Mouse (Mus musculus) hematopoietic stem cell, adult 5-6 weeks (primary cell): ENCODE results near the gene Mex3d. TPM values are rescaled to one million over a fixed set of nuclear protein-coding genes. Genes with fewer than 3 reads are reported as not detected.

ENCODE experiments used
- ATAC-seq, 2 experiments: fragments of 125-278 bp in 1 of 2; replicated peaks in 1 of 2; 2 replicates each; pipeline ENCODE4 v1.8.0; 2016 to 2017; ENCODE audit warnings: inconsistent platforms in 2 of 2, mild to moderate bottlenecking in 2 of 2, moderate number of reproducible peaks in 2 of 2, low read depth in 1 of 2, moderate TSS enrichment in 1 of 2; ENCODE audit not compliant: low FRiP score in 2 of 2, poor library complexity in 2 of 2, severe bottlenecking in 2 of 2, insufficient read depth in 1 of 2, low TSS enrichment in 1 of 2
- total RNA-seq: library from RNA; stranded (forward); fragments of 172-1452, 232-1000 nt; gene quantifications from 2 replicates; pipeline ENCODE4 v1.2.3, GENCODE M21; 2017

Gene Mex3d
- total RNA-seq, 1 experiment from 2014 or later = 9.9 TPM

DNA sequence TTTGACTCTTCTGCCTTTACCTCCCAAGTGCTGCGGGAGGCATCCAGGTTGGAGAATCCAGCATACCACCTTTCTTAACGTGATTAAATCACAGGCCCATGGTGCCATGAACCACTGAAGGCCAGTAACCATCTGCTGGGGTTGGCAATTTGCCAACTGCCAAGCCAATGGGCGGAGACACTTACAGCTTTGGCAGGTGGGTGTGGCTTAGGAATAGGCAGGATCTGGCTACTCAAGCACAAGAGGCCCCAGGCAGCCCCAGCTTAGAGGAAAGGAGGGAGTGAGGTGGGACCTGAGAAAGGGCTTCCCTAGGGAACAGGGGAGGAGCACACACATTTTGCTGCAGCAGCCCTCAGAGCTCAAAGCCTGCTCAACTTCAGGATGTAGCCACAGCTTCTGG, 30.9 kb upstream of the Mex3d start:
- no peak for ATAC-seq

DNA sequence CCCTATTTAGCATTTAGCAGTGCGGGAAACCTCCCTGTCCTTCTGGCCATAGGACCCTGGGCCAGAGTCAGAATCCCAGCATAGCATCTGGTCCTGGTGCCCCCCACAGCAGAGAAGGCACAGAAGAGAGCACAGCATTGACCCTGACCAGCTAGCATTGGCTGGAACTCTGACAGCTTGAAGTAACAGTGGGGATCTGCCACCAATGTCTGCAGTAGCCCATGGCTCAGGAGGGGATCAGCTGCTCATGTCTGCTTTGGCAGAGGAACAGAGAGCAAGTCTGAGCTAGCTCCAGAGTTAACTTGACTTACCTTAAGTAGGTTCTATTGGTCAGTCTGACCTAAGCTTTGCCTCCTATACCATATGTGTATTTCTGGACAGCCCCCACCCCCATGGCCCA, 30.4 kb upstream of the Mex3d start:
- ATAC-seq = no peak

- ATAC-seq = no peak
Observed at GRCm38 (mm10) chr10:80417371-80417770, 29.9 kb upstream of the Mex3d start.

DNA sequence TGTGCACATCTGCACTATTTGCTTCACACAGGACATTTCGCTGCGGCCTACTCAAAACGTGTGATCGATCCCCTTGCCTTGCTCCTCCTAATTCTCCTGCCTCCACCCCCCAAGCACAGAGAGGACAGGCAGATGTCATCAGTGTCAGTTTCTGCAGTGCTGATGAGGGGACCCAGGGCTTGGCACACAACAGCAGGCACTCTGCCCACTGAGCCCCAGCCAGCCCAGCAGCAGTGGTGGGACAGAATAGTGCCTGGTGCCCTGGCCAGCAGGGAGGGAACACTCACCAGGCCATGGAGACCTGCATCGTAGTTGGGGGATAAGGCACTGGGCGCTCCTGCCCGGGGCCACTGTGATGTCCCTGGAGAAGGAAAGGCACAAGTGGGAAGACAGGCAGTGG, 28.1 kb upstream of the Mex3d start:
- ATAC-seq = no peak

DNA sequence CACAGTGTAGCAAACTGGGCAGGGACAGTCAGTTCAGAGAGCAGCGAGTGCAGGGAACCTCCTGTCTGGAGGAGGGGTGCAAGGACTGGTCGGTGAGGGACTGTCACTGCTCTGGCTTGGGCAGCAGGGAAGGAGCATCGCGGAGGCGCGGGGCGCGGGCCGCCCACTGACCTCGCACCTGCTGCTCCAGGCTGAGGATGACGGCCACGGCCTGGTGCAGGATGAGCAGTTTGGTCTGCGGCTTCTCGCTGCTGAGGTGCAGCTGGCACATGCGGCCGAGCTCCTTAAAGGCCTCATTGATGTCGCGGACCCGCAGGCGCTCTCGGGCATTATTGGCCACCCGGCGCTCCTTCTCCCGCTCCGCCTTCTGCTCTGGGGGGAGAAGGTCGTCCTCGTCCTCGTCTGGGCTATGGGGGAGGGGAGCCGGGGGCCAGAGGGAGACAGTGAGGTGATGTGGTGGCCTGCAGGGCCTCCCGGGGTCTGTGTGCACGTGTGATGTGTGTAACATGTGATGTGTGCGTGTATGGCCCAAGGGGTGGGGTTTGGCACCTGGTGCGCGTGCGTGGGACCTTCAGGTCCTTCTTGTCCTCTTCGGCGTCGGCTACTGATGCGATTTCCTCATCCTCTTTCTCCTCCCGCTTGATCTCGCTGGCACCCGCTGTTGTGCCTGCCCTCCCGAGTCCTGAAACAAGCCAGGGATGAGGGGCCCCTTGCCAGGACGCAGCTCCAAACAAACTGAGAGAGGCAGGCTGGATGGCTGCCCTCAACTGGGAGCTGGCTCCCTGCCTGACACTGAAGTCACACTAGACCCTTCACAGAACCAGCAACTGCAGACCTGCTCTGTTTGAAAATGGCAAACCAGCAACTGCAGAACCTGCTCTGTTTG, 25.4 kb upstream of the Mex3d start:
- ATAC-seq = no peak

GRCm38 (mm10) chr10:80407924-80408323, 20.5 kb upstream of the Mex3d start:
- no peak for ATAC-seq

- peak; percentile 85 to 91 for ATAC-seq
Observed at GRCm38 (mm10) chr10:80406684-80407501, 19.4 kb upstream of the Mex3d start, which contains the start of gene Uqcr11. Gene Uqcr11, minus strand, starts transcription at chr10:80406830.

DNA sequence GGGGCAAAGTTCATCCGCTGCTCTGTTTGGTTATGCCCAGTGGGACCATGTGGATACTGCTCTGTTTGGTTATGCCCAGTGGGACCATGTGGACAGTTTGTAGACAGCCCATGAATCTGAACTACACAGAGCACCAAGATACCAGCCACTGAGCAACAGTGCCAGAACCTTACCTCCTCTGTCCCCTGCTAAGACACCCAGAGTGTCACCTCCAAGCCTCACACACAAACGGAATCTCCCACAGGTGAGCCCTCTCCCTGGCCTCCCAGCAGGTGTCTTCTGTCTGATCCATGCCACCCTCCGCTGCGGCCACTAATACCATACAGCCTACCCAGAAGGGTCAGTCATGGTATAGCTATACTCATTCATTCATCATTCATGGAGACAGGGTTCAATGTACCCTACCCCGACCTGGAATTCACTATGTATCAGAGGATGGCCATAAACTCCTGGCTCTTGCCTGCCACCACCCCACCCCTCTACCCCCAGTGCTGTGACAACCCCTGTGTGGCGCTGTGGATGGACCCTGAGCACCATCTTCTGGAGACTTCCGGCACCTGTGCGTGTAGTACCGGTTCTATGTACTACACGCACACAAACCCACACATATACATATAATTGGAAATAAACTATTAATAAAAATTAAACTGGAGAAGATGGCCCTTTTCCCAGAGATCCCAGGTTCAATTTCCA, 18.2 kb upstream of the Mex3d start:
- ATAC-seq = no peak

- no peak for ATAC-seq
Observed at GRCm38 (mm10) chr10:80403044-80403692, 15.7 kb upstream of the Mex3d start.

DNA sequence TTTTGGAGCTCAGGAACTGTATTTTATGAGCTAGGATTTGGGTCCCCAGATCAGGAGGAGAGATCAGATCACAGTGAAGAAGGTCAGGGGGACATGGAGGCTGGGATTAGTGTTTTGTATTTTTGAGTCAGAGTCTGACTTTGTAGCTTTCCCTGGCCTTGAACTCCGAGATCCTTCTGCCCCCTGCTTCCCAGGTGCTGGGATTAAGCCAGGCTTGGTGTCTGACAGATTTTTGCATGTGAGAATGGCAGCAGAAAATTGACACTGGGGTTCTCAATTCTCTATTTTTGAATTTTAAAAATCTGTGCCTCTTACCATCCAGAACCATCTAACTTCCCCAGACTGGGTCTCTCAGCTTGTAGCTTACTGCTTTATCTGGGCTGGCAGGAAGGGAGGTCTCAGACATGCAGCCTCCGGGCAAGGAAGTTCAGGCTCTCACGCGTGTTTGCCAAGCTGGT, 13.3 kb upstream of the Mex3d start:
- ATAC-seq = no peak

- ATAC-seq = peak in 1 of 2 experiments; percentile 3; a peak in 1 of 4 replicates
Observed at GRCm38 (mm10) chr10:80399973-80400703, 12.7 kb upstream of the Mex3d start.

- peak; percentile 95 to 96 for ATAC-seq
Observed at GRCm38 (mm10) chr10:80399191-80399972, 11.9 kb upstream of the Mex3d start, which contains the start of gene Mbd3. Gene Mbd3, minus strand, starts transcription at chr10:80399550.

DNA sequence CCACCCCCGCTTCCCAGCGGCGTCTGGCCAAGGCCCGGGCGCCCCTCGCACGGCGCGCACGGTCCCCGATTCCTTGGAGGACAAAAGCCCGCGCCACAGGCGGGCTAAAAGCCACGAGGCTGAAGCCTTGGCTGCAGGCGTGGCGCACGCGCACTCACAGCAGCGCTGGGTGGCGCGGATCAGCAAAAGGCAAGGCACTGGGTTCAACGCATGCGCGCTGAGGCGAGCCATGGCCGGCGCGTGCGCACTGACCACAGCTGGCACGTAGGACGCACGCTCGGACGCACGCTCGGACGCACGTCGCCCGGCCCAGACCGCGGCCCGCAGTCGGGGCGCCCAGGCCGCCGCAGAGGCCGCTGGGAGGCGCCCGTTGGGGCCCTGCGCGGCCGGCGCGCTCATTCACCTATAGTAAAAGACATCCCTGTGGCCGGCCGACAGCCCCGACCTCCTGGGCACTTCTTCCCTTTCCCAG, 11.3 kb upstream of the Mex3d start:
- ATAC-seq = peak; percentile 55 to 62

DNA sequence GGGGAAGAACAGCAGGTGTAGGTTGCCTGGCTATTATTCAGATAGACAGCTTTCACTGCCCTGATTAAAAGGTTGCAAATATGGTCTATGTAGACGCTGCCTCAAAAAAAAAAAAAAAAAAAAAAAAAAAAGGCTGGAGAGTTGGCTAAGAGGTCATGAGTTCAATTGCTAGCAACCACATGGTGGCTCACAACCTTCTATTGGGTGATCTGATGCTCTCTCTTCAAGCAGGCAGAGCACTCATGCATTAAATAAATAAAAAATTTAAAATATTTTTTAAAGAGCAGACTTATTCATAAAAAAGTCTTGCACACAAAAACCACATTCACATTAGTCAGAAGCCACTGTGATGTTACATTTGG, 10.7 kb upstream of the Mex3d start:
- ATAC-seq = no peak

DNA sequence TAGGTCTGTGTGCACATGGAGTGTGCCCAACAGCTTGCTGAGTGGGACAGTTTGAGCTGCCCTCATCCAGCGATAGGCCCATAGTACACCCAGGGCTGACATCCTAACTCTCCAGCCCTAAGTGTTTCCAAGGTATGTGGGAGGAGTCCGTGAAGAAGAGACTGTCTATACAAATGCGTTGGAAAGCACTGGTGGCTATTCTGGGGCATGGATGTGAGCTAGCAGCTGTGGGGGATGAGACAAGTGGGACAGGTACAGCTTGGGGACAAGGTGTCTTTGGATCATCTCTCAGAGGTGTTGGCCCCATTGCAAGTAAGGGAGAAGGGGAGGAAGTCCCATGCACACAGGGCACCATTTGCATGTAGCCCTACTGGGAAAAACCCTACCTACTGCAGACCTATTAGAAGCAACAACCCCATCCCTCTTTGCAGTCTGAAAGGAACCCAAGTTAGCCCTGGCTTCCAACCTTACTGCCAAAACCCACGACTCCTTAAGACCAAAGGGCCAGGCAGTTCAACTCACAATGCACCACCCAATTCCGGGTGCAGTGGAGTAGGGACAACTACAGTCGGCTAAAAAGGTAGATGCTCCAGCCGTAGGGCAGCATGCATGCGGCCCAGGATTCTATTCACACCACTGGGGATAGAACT, 10.2 kb upstream of the Mex3d start:
- ATAC-seq = no peak
